Mouse (Mus musculus): ENCODE measurements around the gene Nle1.

Nle1 gene

GRCm38 (mm10) chr11:82866850-82867564 lies 41.2 kb downstream of the Nle1 start:
- DNase-seq: no peak

- no peak for DNase-seq
These were observed 42.3 kb downstream of the Nle1 start for GRCm38 (mm10) chr11:82865957-82866356.

- DNase-seq: no peak
These were observed 44.7 kb downstream of the Nle1 start for GRCm38 (mm10) chr11:82863488-82863931.

- DNase-seq: no peak
These were observed 45.2 kb downstream of the Nle1 start for GRCm38 (mm10) chr11:82863059-82863458.

GRCm38 (mm10) chr11:82862638-82863037 lies 45.6 kb downstream of the Nle1 start:
- DNase-seq: no peak

GRCm38 (mm10) chr11:82861558-82861957 lies 46.7 kb downstream of the Nle1 start:
- DNase-seq: no peak

- no peak for DNase-seq
These were observed 47.5 kb downstream of the Nle1 start for GRCm38 (mm10) chr11:82860759-82861158.

- no peak for DNase-seq
These were observed 50.8 kb downstream of the Nle1 start for GRCm38 (mm10) chr11:82857307-82857848.

- no peak for DNase-seq
These were observed 52.2 kb downstream of the Nle1 start for GRCm38 (mm10) chr11:82856032-82856431.

GRCm38 (mm10) chr11:82855327-82855973 lies 52.8 kb downstream of the Nle1 start:
- no peak for DNase-seq

GRCm38 (mm10) chr11:82854111-82854510 lies 54.1 kb downstream of the Nle1 start:
- no peak for DNase-seq

GRCm38 (mm10) chr11:82852958-82853357 lies 55.3 kb downstream of the Nle1 start:
- no peak for DNase-seq

- DNase-seq: no peak
These were observed 55.7 kb downstream of the Nle1 start for GRCm38 (mm10) chr11:82852540-82852939.

- DNase-seq: no peak
These were observed 56.1 kb downstream of the Nle1 start for GRCm38 (mm10) chr11:82852115-82852514.

Measured in kidney, adult 18-20 months (tissue).